Mouse (Mus musculus): ENCODE data around the gene Etl4. TPM values are rescaled to one million over a fixed set of nuclear protein-coding genes. Genes with fewer than 3 reads are reported as not detected.
"Not testable (repeated sequence)": the region's sequence is repeated elsewhere in the genome, so short reads cannot be mapped to it uniquely, and the experiment has no call there.

The Etl4 gene
- polyA plus RNA-seq, 1 experiment from 2014 or later, result 16.1 TPM

- Histone ChIP-seq H3K4me3 (no peak overlapping the region), H3K4me1 (peaks cover 6% of the 10 kb centered on the region; the same call in 1 of the 2 replicates), H3K9me3 (no peaks in the 10 kb centered on the region), H3K36me3 (no peaks in the 10 kb centered on the region), H3K27ac (replicated peaks) (no peak overlapping the region), H3K27me3 (no peaks in the 10 kb centered on the region), H3K4me2 (replicated peaks) (no peak overlapping the region), H3K9ac (replicated peaks) (no peak overlapping the region)
- WGBS, result 31% methylated on average over 9 of the region's 9 CpGs
- ATAC-seq (ENCODE audit: low FRiP score, low read depth), result no peak
Observed at GRCm38 (mm10) chr2:20654598-20655340, 745.2 kb downstream of the Etl4 start.

GRCm38 (mm10) chr2:20655341-20655612 is 745.7 kb downstream of the Etl4 start:
- Histone ChIP-seq H3K9ac (replicated peaks) (no peak overlapping the region), H3K9me3 (no peaks in the 10 kb centered on the region), H3K4me3 (no peak overlapping the region), H3K36me3 (no peaks in the 10 kb centered on the region), H3K4me1 (peaks cover 6% of the 10 kb centered on the region; the same call in 1 of the 2 replicates), H3K27ac (replicated peaks) (no peak overlapping the region), H3K27me3 (no peaks in the 10 kb centered on the region), H3K4me2 (replicated peaks) (no peak overlapping the region)
- ATAC-seq (ENCODE audit: low FRiP score, low read depth), result no peak
- 14% methylated on average over 2 of the region's 2 CpGs for WGBS

- ATAC-seq (ENCODE audit: low FRiP score, low read depth), result no peak
Observed at GRCm38 (mm10) chr2:20657856-20658255, 748.3 kb downstream of the Etl4 start.

GRCm38 (mm10) chr2:20661841-20662240 is 752.3 kb downstream of the Etl4 start:
- Histone ChIP-seq H3K9ac (replicated peaks) (no peak overlapping the region), H3K4me2 (replicated peaks) (no peak overlapping the region), H3K27me3 (no peaks in the 10 kb centered on the region), H3K27ac (replicated peaks) (no peak overlapping the region), H3K9me3 (no peaks in the 10 kb centered on the region), H3K4me1 (peaks cover 7% of the 10 kb centered on the region; the same call in 1 of the 2 replicates), H3K4me3 (no peak overlapping the region), H3K36me3 (no peaks in the 10 kb centered on the region)
- 95% methylated on average over 11 of the region's 11 CpGs for WGBS
- ATAC-seq (ENCODE audit: low FRiP score, low read depth), result no peak

More at GRCm38 (mm10) chr2:20657856-20658255, 748.3 kb downstream of the Etl4 start:
- Histone ChIP-seq H3K4me2 (replicated peaks) (no peak overlapping the region), H3K9me3 (no peaks in the 10 kb centered on the region), H3K9ac (replicated peaks) (no peak overlapping the region), H3K36me3 (no peaks in the 10 kb centered on the region), H3K27ac (replicated peaks) (no peak overlapping the region), H3K4me1 (peaks cover 6% of the 10 kb centered on the region; the same call in 1 of the 2 replicates), H3K4me3 (no peak overlapping the region), H3K27me3 (no peaks in the 10 kb centered on the region)
- WGBS, result 86% methylated on average over 3 of the region's 3 CpGs

- Histone ChIP-seq H3K4me3 (no peak overlapping the region), H3K27me3 (no peaks in the 10 kb centered on the region), H3K36me3 (no peaks in the 10 kb centered on the region), H3K9me3 (no peaks in the 10 kb centered on the region), H3K27ac (replicated peaks) (no peak overlapping the region), H3K4me2 (replicated peaks) (no peak overlapping the region), H3K4me1 (peaks cover 7% of the 10 kb centered on the region; the same call in 1 of the 2 replicates), H3K9ac (replicated peaks) (no peak overlapping the region)
- ATAC-seq (ENCODE audit: low FRiP score, low read depth), result no peak
- 79% methylated on average over 3 of the region's 3 CpGs for WGBS
Observed at GRCm38 (mm10) chr2:20662696-20663095, 753.1 kb downstream of the Etl4 start.

GRCm38 (mm10) chr2:20665309-20665971 is 755.9 kb downstream of the Etl4 start:
- no peak overlapping the region for H3K9ac ChIP-seq (replicated peaks)
- no peak overlapping the region for H3K27ac ChIP-seq (replicated peaks)
- no peaks in the 10 kb centered on the region for H3K36me3 ChIP-seq
- peak; percentile 27; the same call in 1 of the 2 replicates for ATAC-seq (ENCODE audit: low FRiP score, low read depth)
- H3K27me3 ChIP-seq, result no peaks in the 10 kb centered on the region
- H3K4me3 ChIP-seq, result no peak overlapping the region
- WGBS, result 15% methylated on average over 5 of the region's 5 CpGs
- H3K4me1 ChIP-seq, result peaks cover 7% of the 10 kb centered on the region; the same call in 1 of the 2 replicates
- no peaks in the 10 kb centered on the region for H3K9me3 ChIP-seq
- no peak overlapping the region for H3K4me2 ChIP-seq (replicated peaks)

- 25% methylated on average over 2 of the region's 2 CpGs for WGBS
- Histone ChIP-seq H3K27me3 (no peaks in the 10 kb centered on the region), H3K4me3 (no peak overlapping the region), H3K4me1 (peaks cover 7% of the 10 kb centered on the region; the same call in 1 of the 2 replicates), H3K9me3 (no peaks in the 10 kb centered on the region), H3K36me3 (no peaks in the 10 kb centered on the region), H3K27ac (replicated peaks) (no peak overlapping the region), H3K4me2 (replicated peaks) (no peak overlapping the region), H3K9ac (replicated peaks) (no peak overlapping the region)
- ATAC-seq (ENCODE audit: low FRiP score, low read depth), result peak; percentile 57
Observed at GRCm38 (mm10) chr2:20666051-20666478, 756.5 kb downstream of the Etl4 start.

- no peak for ATAC-seq (ENCODE audit: low FRiP score, low read depth)
- H3K27ac ChIP-seq (replicated peaks), result no peak overlapping the region
- H3K36me3 ChIP-seq, result no peaks in the 10 kb centered on the region
- no peaks in the 10 kb centered on the region for H3K27me3 ChIP-seq
- no peak overlapping the region for H3K4me3 ChIP-seq
- peaks cover 7% of the 10 kb centered on the region; the same call in 1 of the 2 replicates for H3K4me1 ChIP-seq
- 93% methylated on average over 3 of the region's 3 CpGs for WGBS
- no peak overlapping the region for H3K9ac ChIP-seq (replicated peaks)
- no peak overlapping the region for H3K4me2 ChIP-seq (replicated peaks)
- no peaks in the 10 kb centered on the region for H3K9me3 ChIP-seq
Observed at GRCm38 (mm10) chr2:20667876-20668275, 758.3 kb downstream of the Etl4 start.

GRCm38 (mm10) chr2:20668276-20669030 is 758.9 kb downstream of the Etl4 start:
- not testable (repeated sequence) for H3K36me3 ChIP-seq; H3K9ac ChIP-seq (replicated peaks); H3K27me3 ChIP-seq; ATAC-seq (ENCODE audit: low FRiP score, low read depth); H3K4me1 ChIP-seq; H3K27ac ChIP-seq (replicated peaks); H3K4me2 ChIP-seq (replicated peaks); H3K9me3 ChIP-seq; H3K4me3 ChIP-seq
- WGBS, result 83% methylated on average over 12 of the region's 12 CpGs

- no peak overlapping the region for H3K27ac ChIP-seq (replicated peaks)
- H3K9me3 ChIP-seq, result no peaks in the 10 kb centered on the region
- no peaks in the 10 kb centered on the region for H3K27me3 ChIP-seq
- WGBS, result 66% methylated on average over 4 of the region's 4 CpGs
- H3K4me1 ChIP-seq, result peaks cover 7% of the 10 kb centered on the region; the same call in 1 of the 2 replicates
- H3K36me3 ChIP-seq, result no peaks in the 10 kb centered on the region
- H3K4me3 ChIP-seq, result no peak overlapping the region
- no peak overlapping the region for H3K9ac ChIP-seq (replicated peaks)
- no peak overlapping the region for H3K4me2 ChIP-seq (replicated peaks)
- no peak for ATAC-seq (ENCODE audit: low FRiP score, low read depth)
Observed at GRCm38 (mm10) chr2:20669367-20669766, 759.8 kb downstream of the Etl4 start.

- WGBS, result 70% methylated on average over 13 of the region's 13 CpGs
Observed at GRCm38 (mm10) chr2:20671546-20672255, 762.1 kb downstream of the Etl4 start.

More at GRCm38 (mm10) chr2:20671546-20672255, 762.1 kb downstream of the Etl4 start:
- no peak overlapping the region for H3K27ac ChIP-seq (replicated peaks)
- no peak overlapping the region for H3K4me2 ChIP-seq (replicated peaks)
- no peak overlapping the region for H3K9ac ChIP-seq (replicated peaks)
- ATAC-seq (ENCODE audit: low FRiP score, low read depth), result no peak
- no peaks in the 10 kb centered on the region for H3K27me3 ChIP-seq
- no peaks in the 10 kb centered on the region for H3K4me1 ChIP-seq
- no peaks in the 10 kb centered on the region for H3K36me3 ChIP-seq
- no peak overlapping the region for H3K4me3 ChIP-seq
- no peaks in the 10 kb centered on the region for H3K9me3 ChIP-seq

Measured in midbrain, embryonic 12.5 days (tissue).